Mouse (Mus musculus) macrophage (primary cell): Measurements from ENCODE around the gene Fam221a. TPM values are rescaled to one million over a fixed set of nuclear protein-coding genes. Genes with fewer than 3 reads are reported as not detected.

Experiments used
- H3K27ac ChIP-seq: fragments of 350-480 bp; formaldehyde crosslinking; 2 replicates; pipeline ENCODE4 v1.9.0; 2021
- H3K36me3 ChIP-seq: fragments of 350-480 bp; formaldehyde crosslinking; 2 replicates; pipeline ENCODE4 v1.9.0; 2021; ENCODE audit errors: inconsistent target
- H3K4me3 ChIP-seq: fragments of 350-480 bp; formaldehyde crosslinking; 2 replicates; pipeline ENCODE4 v1.9.0; 2021; ENCODE audit errors: inconsistent target
- H3K79me2 ChIP-seq: fragments of 350-480 bp; formaldehyde crosslinking; 2 replicates; pipeline ENCODE4 v1.9.0; 2021; ENCODE audit errors: inconsistent target
- WGBS: methylation state at CpG from one replicate; pipeline ENCODE4 v1.1.7; 2026; ENCODE audit warnings: inconsistent platforms; ENCODE audit not compliant: missing documents; 5-methylcytosine and 5-hydroxymethylcytosine counted together
- polyA plus RNA-seq: library from polyadenylated mRNA; stranded (reverse); fragments of 250-400 nt; gene quantifications from 3 replicates; pipeline ENCODE4 v1.2.4, GENCODE M21; 2018; ENCODE audit warnings: inconsistent platforms

The Fam221a gene
- polyA plus RNA-seq, 1 experiment from 2014 or later, result 0.20 TPM

GRCm38 (mm10) chr6:49437306-49437705, 69.8 kb downstream of the Fam221a start:
- Histone ChIP-seq H3K4me3 (no peak overlapping the region), H3K36me3 (no peaks in the 10 kb centered on the region), H3K27ac (no peak overlapping the region), H3K79me2 (no peaks in the 10 kb centered on the region)
- WGBS, result 82% methylated on average over 1 of the region's 1 CpGs

Other genes starting within 250 kb of the Fam221a start
- 1.4 to 4.0 TPM (median 3.2 TPM) in 3 replicates for gene Igf2bp3, start 152.8 kb upstream of the Fam221a start, polyA plus RNA-seq
- 54.9 to 74.0 TPM (median 70.4 TPM) in 3 replicates for gene Tra2a, start 103.7 kb upstream of the Fam221a start, polyA plus RNA-seq
- 6.8 to 8.5 TPM (median 7.7 TPM) in 3 replicates for gene Ccdc126, start 48.5 kb upstream of the Fam221a start, polyA plus RNA-seq
- not detected in 3 replicates for gene Stk31, start 27.9 kb downstream of the Fam221a start, polyA plus RNA-seq